Mouse (Mus musculus): ENCODE measurements around the gene Mydgf. TPM values are rescaled to one million over a fixed set of nuclear protein-coding genes. Genes with fewer than 3 reads are reported as not detected.
A peak's percentile ranks its signal among the peaks of the same experiment; 100 is the strongest.

The Mydgf gene
- 62.3 and 80.2 TPM in 2 replicates for polyA plus RNA-seq (2015; fragmentation: Nextera tagmentation; extraction: Ambion mirVana)

- peak; percentile 91 for ATAC-seq (replicated peaks; ENCODE audit: insufficient number of reproducible peaks, insufficient read depth, low FRiP score, low read depth)
- Histone ChIP-seq H3K4me3 (peak within 1 kb of the TSS; percentile 91), H3K9ac (peak within 1 kb of the TSS; percentile 87), H3K9me3 (replicated peaks) (no peaks in the 10 kb centered on the region), H3K27ac (peak within 1 kb of the TSS; percentile 74), H3K4me1 (replicated peaks) (peaks cover 25% of the 10 kb centered on the region), H3K36me3 (peaks cover 48% of the 10 kb centered on the region), H3K27me3 (no peaks in the 10 kb centered on the region), H3K4me2 (peak within 1 kb of the TSS; percentile 85)
- under 1% methylated on average over 47 of the region's 47 CpGs for WGBS
Observed at GRCm38 (mm10) chr17:56183658-56184103, at the start of gene Mydgf. Mydgf (minus strand) TSS chr17:56183920.

GRCm38 (mm10) chr17:56233389-56233788 is 49.7 kb upstream of the Mydgf start:
- ATAC-seq (replicated peaks; ENCODE audit: insufficient number of reproducible peaks, insufficient read depth, low FRiP score, low read depth), result no peak
- Histone ChIP-seq H3K36me3 (no peaks in the 10 kb centered on the region), H3K9ac (no peak overlapping the region), H3K27me3 (peaks cover 6% of the 10 kb centered on the region), H3K9me3 (replicated peaks) (no peaks in the 10 kb centered on the region), H3K4me3 (no peak overlapping the region), H3K27ac (no peak overlapping the region), H3K4me2 (no peak overlapping the region), H3K4me1 (replicated peaks) (peaks cover 4% of the 10 kb centered on the region; the same call in 1 of the 2 replicates)
- 50% methylated on average over 8 of the region's 8 CpGs for WGBS

GRCm38 (mm10) chr17:56229943-56230342 is 46.2 kb upstream of the Mydgf start:
- H3K36me3 ChIP-seq, result no peaks in the 10 kb centered on the region
- H3K27me3 ChIP-seq, result peaks cover 6% of the 10 kb centered on the region
- no peak for ATAC-seq (replicated peaks; ENCODE audit: insufficient number of reproducible peaks, insufficient read depth, low FRiP score, low read depth)
- H3K9me3 ChIP-seq (replicated peaks), result no peaks in the 10 kb centered on the region
- peaks cover 4% of the 10 kb centered on the region; the same call in 1 of the 2 replicates for H3K4me1 ChIP-seq (replicated peaks)
- no peak overlapping the region for H3K4me2 ChIP-seq
- 60% methylated on average over 10 of the region's 10 CpGs for WGBS
- no peak overlapping the region for H3K4me3 ChIP-seq
- H3K27ac ChIP-seq, result no peak overlapping the region
- no peak overlapping the region for H3K9ac ChIP-seq

- Histone ChIP-seq H3K4me3 (no peak overlapping the region), H3K9ac (no peak overlapping the region), H3K9me3 (replicated peaks) (no peaks in the 10 kb centered on the region), H3K27ac (no peak overlapping the region), H3K4me1 (replicated peaks) (no peaks in the 10 kb centered on the region), H3K4me2 (no peak overlapping the region), H3K36me3 (no peaks in the 10 kb centered on the region), H3K27me3 (no peaks in the 10 kb centered on the region; the same call in none of the 2 replicates)
- WGBS, result 59% methylated on average over 3 of the region's 3 CpGs
- no peak for ATAC-seq (replicated peaks; ENCODE audit: insufficient number of reproducible peaks, insufficient read depth, low FRiP score, low read depth)
Observed at GRCm38 (mm10) chr17:56226566-56226965, 42.8 kb upstream of the Mydgf start.

DNA sequence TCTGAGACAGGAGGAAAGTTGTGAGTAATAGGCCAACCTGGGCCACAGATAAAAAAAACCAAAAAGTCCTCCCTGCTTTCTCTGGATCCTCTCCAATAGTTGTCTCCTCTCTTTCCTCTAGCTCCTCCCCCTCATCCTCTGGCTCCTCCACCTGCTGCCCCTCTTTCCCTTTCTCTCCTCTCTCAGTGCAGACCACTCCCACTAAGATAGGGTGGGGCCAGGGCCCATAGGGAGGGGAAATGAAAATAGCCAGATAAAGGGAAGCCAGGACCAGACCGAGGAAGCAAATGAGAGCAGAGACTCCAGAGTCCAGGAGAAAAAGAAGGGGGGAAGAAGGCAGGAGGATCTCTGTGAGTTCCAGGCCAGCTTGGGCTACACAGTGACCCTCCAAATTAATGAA is 41.2 kb upstream of the Mydgf start:
- 47% methylated on average over 1 of the region's 1 CpGs for WGBS
- Histone ChIP-seq H3K9me3 (replicated peaks) (no peaks in the 10 kb centered on the region), H3K4me2 (no peak overlapping the region), H3K27me3 (no peaks in the 10 kb centered on the region; the same call in none of the 2 replicates), H3K9ac (no peak overlapping the region), H3K27ac (no peak overlapping the region), H3K36me3 (no peaks in the 10 kb centered on the region), H3K4me1 (replicated peaks) (no peaks in the 10 kb centered on the region; the same call in 1 of the 2 replicates), H3K4me3 (no peak overlapping the region)
- no peak for ATAC-seq (replicated peaks; ENCODE audit: insufficient number of reproducible peaks, insufficient read depth, low FRiP score, low read depth)

DNA sequence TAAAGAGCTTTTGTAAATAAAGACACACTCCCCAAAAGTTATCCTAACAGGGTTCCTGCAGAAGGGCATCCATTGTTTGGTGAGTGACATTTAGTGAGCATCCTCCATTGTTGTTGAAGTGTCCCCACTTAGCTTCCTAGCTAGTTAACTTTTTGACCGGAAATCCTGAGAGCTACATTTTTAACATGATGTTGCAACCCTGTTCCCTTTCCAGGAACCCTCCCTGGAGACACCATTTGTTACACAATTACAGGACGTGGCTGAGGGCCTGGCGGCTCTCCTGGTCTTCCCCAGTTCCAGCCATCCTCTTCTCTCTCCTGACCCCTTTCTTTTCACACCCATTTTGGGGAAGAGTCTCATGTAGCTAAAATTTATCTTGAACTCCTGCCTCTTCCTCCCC is 36.1 kb upstream of the Mydgf start:
- Histone ChIP-seq H3K4me3 (no peak overlapping the region), H3K27ac (peak overlapping the region; percentile 90), H3K4me2 (no peak overlapping the region; the same call in 1 of the 2 replicates), H3K4me1 (replicated peaks) (peaks cover 19% of the 10 kb centered on the region), H3K9me3 (replicated peaks) (no peaks in the 10 kb centered on the region), H3K36me3 (no peaks in the 10 kb centered on the region), H3K9ac (no peak overlapping the region), H3K27me3 (no peaks in the 10 kb centered on the region)
- WGBS, result 46% methylated on average over 3 of the region's 3 CpGs
- no peak for ATAC-seq (replicated peaks; ENCODE audit: insufficient number of reproducible peaks, insufficient read depth, low FRiP score, low read depth)

- H3K9me3 ChIP-seq (replicated peaks), result no peaks in the 10 kb centered on the region
- H3K9ac ChIP-seq, result peak overlapping the region; percentile 89
- H3K4me3 ChIP-seq, result peak overlapping the region; percentile 91
- WGBS, result 34% methylated on average over 12 of the region's 12 CpGs
- ATAC-seq (replicated peaks; ENCODE audit: insufficient number of reproducible peaks, insufficient read depth, low FRiP score, low read depth), result no peak; the same call in 1 of the 2 replicates
- peaks cover 19% of the 10 kb centered on the region for H3K4me1 ChIP-seq (replicated peaks)
- H3K4me2 ChIP-seq, result peak overlapping the region; percentile 82
- H3K36me3 ChIP-seq, result no peaks in the 10 kb centered on the region
- H3K27me3 ChIP-seq, result no peaks in the 10 kb centered on the region
- peak overlapping the region; percentile 90 for H3K27ac ChIP-seq
Observed at GRCm38 (mm10) chr17:56219251-56219650, 35.5 kb upstream of the Mydgf start.

- WGBS, result under 1% methylated on average over 75 of the region's 78 CpGs
- peak; percentile 98 for ATAC-seq (replicated peaks; ENCODE audit: insufficient number of reproducible peaks, insufficient read depth, low FRiP score, low read depth)
- H3K27ac ChIP-seq, result peak within 1 kb of the TSS; percentile 90
- H3K4me1 ChIP-seq (replicated peaks), result peaks cover 19% of the 10 kb centered on the region
- H3K4me2 ChIP-seq, result peak within 1 kb of the TSS; percentile 82
- no peaks in the 10 kb centered on the region for H3K36me3 ChIP-seq
- no peaks in the 10 kb centered on the region for H3K9me3 ChIP-seq (replicated peaks)
- H3K4me3 ChIP-seq, result peak within 1 kb of the TSS; percentile 91
- peak within 1 kb of the TSS; percentile 89 for H3K9ac ChIP-seq
- no peaks in the 10 kb centered on the region for H3K27me3 ChIP-seq
Observed at GRCm38 (mm10) chr17:56218377-56219191, 34.9 kb upstream of the Mydgf start, which contains the start of gene Dpp9. Dpp9 (minus strand) TSS chr17:56218905.

- Histone ChIP-seq H3K4me1 (replicated peaks) (peaks cover 24% of the 10 kb centered on the region), H3K36me3 (no peaks in the 10 kb centered on the region), H3K9ac (peak overlapping the region; percentile 89), H3K27me3 (no peaks in the 10 kb centered on the region), H3K4me2 (peak overlapping the region; percentile 82), H3K4me3 (peak overlapping the region; percentile 91), H3K9me3 (replicated peaks) (no peaks in the 10 kb centered on the region), H3K27ac (no peak overlapping the region)
- 64% methylated on average over 13 of the region's 13 CpGs for WGBS
- ATAC-seq (replicated peaks; ENCODE audit: insufficient number of reproducible peaks, insufficient read depth, low FRiP score, low read depth), result no peak
Observed at GRCm38 (mm10) chr17:56217670-56218069, 34.0 kb upstream of the Mydgf start.

- WGBS, result 87% methylated on average over 1 of the region's 1 CpGs
- peaks cover 27% of the 10 kb centered on the region for H3K36me3 ChIP-seq
- H3K4me2 ChIP-seq, result no peak overlapping the region
- no peaks in the 10 kb centered on the region for H3K27me3 ChIP-seq
- no peak overlapping the region for H3K27ac ChIP-seq
- no peaks in the 10 kb centered on the region for H3K9me3 ChIP-seq (replicated peaks)
- ATAC-seq (replicated peaks; ENCODE audit: insufficient number of reproducible peaks, insufficient read depth, low FRiP score, low read depth), result no peak
- no peak overlapping the region for H3K9ac ChIP-seq
- H3K4me3 ChIP-seq, result no peak overlapping the region
- H3K4me1 ChIP-seq (replicated peaks), result peaks cover 24% of the 10 kb centered on the region
Observed at GRCm38 (mm10) chr17:56214229-56214628, 30.5 kb upstream of the Mydgf start.

DNA sequence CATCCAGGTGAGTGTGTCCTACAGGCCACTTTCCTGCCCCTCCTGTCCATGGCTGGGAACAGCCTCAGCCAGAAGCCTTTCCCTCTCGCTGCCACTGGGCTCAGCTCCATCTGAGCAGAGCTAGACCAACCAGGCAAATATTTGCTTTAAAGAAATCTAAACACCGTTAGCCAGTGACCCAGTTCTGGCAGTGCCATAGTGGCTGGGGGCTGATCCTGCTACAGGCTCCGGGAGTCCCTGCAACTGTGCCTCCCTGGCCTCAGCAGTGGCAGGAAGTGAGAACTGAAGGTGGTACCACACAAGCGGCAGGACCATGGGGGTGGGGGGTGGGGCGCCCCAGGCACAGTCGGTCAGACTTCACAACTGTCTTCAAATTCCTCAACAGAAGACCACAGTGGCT is 29.0 kb upstream of the Mydgf start:
- ATAC-seq (replicated peaks; ENCODE audit: insufficient number of reproducible peaks, insufficient read depth, low FRiP score, low read depth), result no peak
- Histone ChIP-seq H3K9me3 (replicated peaks) (no peaks in the 10 kb centered on the region), H3K4me3 (no peak overlapping the region), H3K36me3 (peaks cover 42% of the 10 kb centered on the region), H3K4me2 (no peak overlapping the region), H3K27me3 (no peaks in the 10 kb centered on the region), H3K4me1 (replicated peaks) (peaks cover 18% of the 10 kb centered on the region), H3K9ac (no peak overlapping the region), H3K27ac (no peak overlapping the region)
- WGBS, result 49% methylated on average over 6 of the region's 6 CpGs
